Mouse (Mus musculus): ENCODE data around the gene Zfp536.

- TF ChIP-seq EP300 (IDR thresholded peaks at IDR 0.05; ENCODE audit: insufficient read depth, low read depth, low read length) (no peak), CTCF (IDR thresholded peaks at IDR 0.05) (no peak)
Measured at GRCm38 (mm10) chr7:37439912-37440311, 333.5 kb downstream of the Zfp536 start.

All from heart, adult 2 months (tissue).